Mouse (Mus musculus) lung, postnatal 0 days (tissue): ENCODE results near the gene Dcps.

Experiments used
- CTCF ChIP-seq: IDR thresholded peaks from 2 replicates; pipeline ENCODE4 v1.5.1; 2016; ENCODE audit warnings: antibody characterized with exemption, mild to moderate bottlenecking
- EP300 ChIP-seq: IDR thresholded peaks from 2 replicates; pipeline ENCODE4 v1.6.1; 2016; ENCODE audit warnings: antibody characterized with exemption, mild to moderate bottlenecking, control low read depth

DNA sequence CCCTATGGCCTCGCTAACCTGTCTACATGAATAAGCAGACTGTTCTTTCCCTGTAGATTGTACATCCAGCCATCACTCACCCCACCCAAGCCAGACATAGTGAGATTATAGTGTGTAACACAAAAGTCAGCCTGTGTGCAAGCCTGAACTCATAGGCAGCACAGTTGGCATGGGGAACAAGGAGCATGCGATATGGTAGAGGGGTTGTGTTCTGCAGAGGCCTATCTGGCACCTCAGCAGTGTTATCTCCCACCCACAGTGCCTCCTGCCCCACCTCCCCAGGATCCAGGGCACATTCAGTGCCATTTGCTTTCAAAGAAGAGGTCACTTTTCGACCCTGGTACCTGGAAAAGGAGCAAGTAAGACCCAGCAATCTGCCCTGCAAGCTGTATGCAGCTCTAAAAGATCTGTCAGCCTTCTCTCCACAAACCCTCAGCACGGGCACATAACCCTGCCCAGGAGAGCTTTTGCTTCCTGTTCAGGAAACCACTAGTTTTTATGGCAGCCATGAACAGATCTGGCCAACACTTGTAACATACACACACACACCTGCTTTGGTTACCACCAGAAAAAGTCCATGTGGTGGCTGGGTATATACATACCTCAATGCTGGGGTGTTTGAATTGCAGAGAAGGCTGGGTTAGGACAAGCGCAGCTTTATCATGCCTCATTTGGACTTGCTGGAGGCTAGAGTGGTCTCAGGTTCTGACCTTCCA is 53.2 kb downstream of the Dcps start:
- TF ChIP-seq CTCF: no peak
- TF ChIP-seq EP300: no peak
